Comparison of ENCODE assay signal across 8 mouse cellular contexts in genomic region chr4:117891738-117892161, GRCm38 (mm10). TPM values are rescaled to one million over a fixed set of nuclear protein-coding genes. Genes with fewer than 3 reads are reported as not detected.
A peak's percentile ranks its signal among the peaks of the same experiment; 100 is the strongest.
DNase-seq lines count a peak whose midpoint lies in the region; ATAC-seq and TF ChIP-seq lines count a peak whose summit lies in the region.

TSS of gene Dph2 (minus strand) at chr4:117892032.

- peak; percentile 95 for DNase-seq in MEL (ENCODE audit: low read depth, low spot score)
- DNase-seq in cerebellum, adult 11-12 months = peak; percentile 89
- peak; percentile 75 for DNase-seq in heart, postnatal 25 days (ENCODE audit: low spot score)
- peak; percentile 85 for DNase-seq in layer of hippocampus, adult 11-12 months (ENCODE audit: low spot score)
- peak; percentile 87 to 90 for DNase-seq in lung, adult 18-20 months
- peak; percentile 66 to 79 for DNase-seq in thymus, adult 18-20 months

- H3K27me3 ChIP-seq in MEL (ENCODE audit: control insufficient read depth in 1 of 2, insufficient read depth in 2 of 2, low read length in 2 of 2) = no peaks in the 10 kb centered on the region
- no peaks in the 10 kb centered on the region for H3K27me3 ChIP-seq in forebrain, embryonic 15.5 days
- H3K27me3 ChIP-seq in neural tube, embryonic 15.5 days (replicated peaks) = no peaks in the 10 kb centered on the region

- 0 out of 2 replicates have a peak within 1 kb of the TSS, but pooled peaks have one; percentile 17 for H3K27ac ChIP-seq in MEL (ENCODE audit: control insufficient read depth, low read depth, low read length)
- no peak within 1 kb of the TSS for H3K27ac ChIP-seq in forebrain, embryonic 15.5 days (replicated peaks)
- 0 out of 2 replicates have a peak within 1 kb of the TSS, but pooled peaks have one; percentile 15 for H3K27ac ChIP-seq in neural tube, embryonic 15.5 days (replicated peaks)

- H3K9me3 ChIP-seq in MEL (replicated peaks; ENCODE audit: insufficient read depth, low read length) = no peaks in the 10 kb centered on the region
- no peaks in the 10 kb centered on the region for H3K9me3 ChIP-seq in forebrain, embryonic 15.5 days
- no peaks in the 10 kb centered on the region for H3K9me3 ChIP-seq in neural tube, embryonic 15.5 days (replicated peaks)

- no peak for TF ChIP-seq CTCF in MEL (IDR thresholded peaks at IDR 0.05 in 2 of 3, conservative IDR thresholded peaks at IDR 0.05 in 1 of 3; ENCODE audit: control insufficient read depth in 1 of 3, insufficient read depth in 1 of 3, low read depth in 2 of 3, low read length in 3 of 3, poor library complexity in 1 of 3, severe bottlenecking in 1 of 3)

- TF ChIP-seq EP300 in MEL (IDR thresholded peaks at IDR 0.05; ENCODE audit: low read depth in 1 of 2, low read length in 2 of 2) = no peak

- intact Hi-C loops in heart, postnatal 25 days (cut with DNase I) = loop anchor here (1.0 kb wide), 1 partner anchor 23 kb away; the partner anchor contains the start of gene Ipo13

- H3K4me1 ChIP-seq in MEL (ENCODE audit: control insufficient read depth in 1 of 2, insufficient read depth in 2 of 2, low read length in 2 of 2) = peaks cover 0 to 4% of the 10 kb centered on the region in 2 experiments; a peak in 2 of 4 replicates
- peaks cover 20% of the 10 kb centered on the region for H3K4me1 ChIP-seq in forebrain, embryonic 15.5 days
- peaks cover 24% of the 10 kb centered on the region for H3K4me1 ChIP-seq in neural tube, embryonic 15.5 days

- TF ChIP-seq RAD21 in MEL (IDR thresholded peaks at IDR 0.05; ENCODE audit: low read depth, low read length) = no peak

- ATAC-seq in forebrain, embryonic 15.5 days (replicated peaks) = peak; percentile 89
- peak; percentile 87 for ATAC-seq in neural tube, embryonic 15.5 days (ENCODE audit: low FRiP score)

- H3K4me3 ChIP-seq in MEL (ENCODE audit: control insufficient read depth in 1 of 2, insufficient read depth in 1 of 2, low read depth in 2 of 2, low read length in 2 of 2) = peak within 1 kb of the TSS; percentile 88 to 91
- peak within 1 kb of the TSS; percentile 77 for H3K4me3 ChIP-seq in forebrain, embryonic 15.5 days
- H3K4me3 ChIP-seq in neural tube, embryonic 15.5 days (replicated peaks) = peak within 1 kb of the TSS; percentile 76

- H3K9ac ChIP-seq in MEL (ENCODE audit: control insufficient read depth, low read depth, low read length, poor library complexity, severe bottlenecking) = peak within 1 kb of the TSS; percentile 79
- peak within 1 kb of the TSS; percentile 51 for H3K9ac ChIP-seq in forebrain, embryonic 15.5 days (replicated peaks)
- peak within 1 kb of the TSS; percentile 55 for H3K9ac ChIP-seq in neural tube, embryonic 15.5 days (replicated peaks)

- WGBS in forebrain, embryonic 15.5 days = 0% methylated on average over 21 of the region's 21 CpGs
- 0% methylated on average over 21 of the region's 21 CpGs for WGBS in neural tube, embryonic 15.5 days

- peak; percentile 72 to 92; a peak in 3 of 4 replicates for TF ChIP-seq POLR2A in MEL (IDR thresholded peaks at IDR 0.05; ENCODE audit: control insufficient read depth in 1 of 2, insufficient read depth in 1 of 2, low read depth in 1 of 2, low read length in 2 of 2, poor library complexity in 1 of 2)

- no peaks in the 10 kb centered on the region for H3K36me3 ChIP-seq in MEL (ENCODE audit: control insufficient read depth in 1 of 2, insufficient read depth in 2 of 2, low read length in 2 of 2)
- peaks cover 34% of the 10 kb centered on the region for H3K36me3 ChIP-seq in forebrain, embryonic 15.5 days
- H3K36me3 ChIP-seq in neural tube, embryonic 15.5 days = peaks cover 44% of the 10 kb centered on the region

- H3K79me2 ChIP-seq in MEL (ENCODE audit: control insufficient read depth, insufficient read depth, low read length, poor library complexity) = peaks cover 13% of the 10 kb centered on the region

- peak within 1 kb of the TSS; percentile 92 for H3K4me2 ChIP-seq in forebrain, embryonic 15.5 days (replicated peaks)
- H3K4me2 ChIP-seq in neural tube, embryonic 15.5 days = peak within 1 kb of the TSS; percentile 96

TF ChIP-seq in MEL, 35 proteins besides CTCF, POLR2A, EP300 and RAD21:
- peak; percentile 92 for TF ChIP-seq MYC (IDR thresholded peaks at IDR 0.05; ENCODE audit: low read depth, low read length)
- TF ChIP-seq GATA1 (IDR thresholded peaks at IDR 0.05; ENCODE audit: low read depth, low read length) = no peak
- no peak for TF ChIP-seq TCF12 (IDR thresholded peaks at IDR 0.05; ENCODE audit: low read depth, low read length)
- TF ChIP-seq E2F4 (IDR thresholded peaks at IDR 0.05; ENCODE audit: borderline replicate concordance, low read depth, low read length) = no peak
- no peak for TF ChIP-seq CHD2 (IDR thresholded peaks at IDR 0.05; ENCODE audit: low read length)
- TF ChIP-seq MXI1 (IDR thresholded peaks at IDR 0.05; ENCODE audit: low read depth, low read length) = peak; percentile 99
- TF ChIP-seq ELF1 (IDR thresholded peaks at IDR 0.05; ENCODE audit: low read depth, low read length) = peak; percentile 96
- TF ChIP-seq MAX (IDR thresholded peaks at IDR 0.05; ENCODE audit: low read length) = peak; percentile 85
- TF ChIP-seq SIN3A (IDR thresholded peaks at IDR 0.05; ENCODE audit: low read length) = peak; percentile 98
- no peak for TF ChIP-seq ZKSCAN1 (IDR thresholded peaks at IDR 0.05; ENCODE audit: low read depth, low read length)
- TF ChIP-seq NRF1 (IDR thresholded peaks at IDR 0.05; ENCODE audit: insufficient read depth, low read depth, low read length, poor library complexity, severe bottlenecking) = no peak
- TF ChIP-seq GABPA (IDR thresholded peaks at IDR 0.05; ENCODE audit: low read depth, low read length) = no peak
- TF ChIP-seq RCOR1 (IDR thresholded peaks at IDR 0.05; ENCODE audit: low read depth, low read length) = no peak
- peak; percentile 91 for TF ChIP-seq KAT2A (conservative IDR thresholded peaks at IDR 0.05; ENCODE audit: low read depth, low read length)
- peak; percentile 98 for TF ChIP-seq HCFC1 (IDR thresholded peaks at IDR 0.05; ENCODE audit: low read depth, low read length)
- no peak for TF ChIP-seq MAZ (IDR thresholded peaks at IDR 0.05; ENCODE audit: low read depth, low read length)
- peak; percentile 72 for TF ChIP-seq NELFE (IDR thresholded peaks at IDR 0.05; ENCODE audit: low read depth, low read length)
- no peak for TF ChIP-seq ETS1 (IDR thresholded peaks at IDR 0.05; ENCODE audit: low read depth, low read length)
- peak; percentile 59; the same call in 1 of the 2 replicates for TF ChIP-seq TBP (IDR thresholded peaks at IDR 0.05; ENCODE audit: low read depth, low read length)

RNA-seq across cellular contexts. Expression of gene Dph2, which starts in this region (rescaled TPM):
- total RNA-seq in MEL (2012; rRNA removed) = 24.7 and 27.2 TPM in 2 replicates
- 10 to 100 TPM in 1 of 2 experiments, not detected in 1; 25.2 TPM for polyA plus RNA-seq in MEL (2012; ENCODE audit: insufficient read depth in 1 of 2, insufficient read length in 2 of 2, low read depth in 1 of 2, low replicate concordance in 2 of 2, missing spikeins in 1 of 2)
- 26.8 and 29.4 TPM in 2 replicates for polyA plus RNA-seq in forebrain, embryonic 15.5 days (2015; fragmentation: Nextera tagmentation; extraction: Ambion mirVana)
- 1 to 10 TPM; 3.2 to 4.4 TPM for total RNA-seq in heart, postnatal 25 days (2021)
- 21.3 and 21.8 TPM in 2 replicates for polyA plus RNA-seq in neural tube, embryonic 15.5 days (2015; fragmentation: Nextera tagmentation; extraction: Ambion mirVana)
